Mouse (Mus musculus) forelimb bud, embryonic 11.5 days (tissue): Measurements from ENCODE around the gene Sec1.

Experiments used
- DNase-seq: peaks from one replicate; pipeline ENCODE4 v3.0.0-alpha.2; 2012; ENCODE audit warnings: low read depth, low spot score

Gene Sec1

DNA sequence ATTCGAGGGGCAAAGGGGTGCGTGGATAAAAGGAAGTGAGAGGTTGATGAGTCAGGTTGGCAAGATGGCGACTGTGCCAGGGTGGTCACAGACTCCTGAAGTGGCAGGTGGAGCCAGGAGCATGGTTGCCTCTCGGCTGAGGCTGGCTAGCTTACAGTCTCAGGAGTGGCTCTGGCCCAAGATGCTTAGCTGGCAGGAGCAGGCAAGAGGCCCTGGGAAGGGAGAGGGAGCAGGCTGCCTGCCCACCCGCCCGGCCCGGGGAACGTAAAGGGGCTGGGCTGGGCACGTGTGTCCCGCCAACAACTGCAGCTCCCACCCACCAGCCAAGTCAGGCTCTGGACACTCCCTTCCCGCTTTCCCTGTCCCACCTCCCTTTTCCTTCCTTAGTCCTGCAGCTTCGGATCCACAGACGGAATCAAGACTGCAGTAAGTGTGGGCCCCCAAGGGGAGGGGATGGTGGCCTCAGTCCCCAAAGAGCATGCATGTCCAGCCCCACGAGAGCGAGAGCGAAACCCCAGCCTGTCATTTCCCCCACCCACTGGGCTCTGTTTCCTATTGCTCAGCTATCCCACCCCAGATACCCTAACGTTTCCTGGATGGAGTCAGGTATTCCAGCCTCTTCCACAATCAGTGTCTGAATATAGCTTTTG is 52.7 kb downstream of the Sec1 start:
- DNase-seq, result no peak

DNA sequence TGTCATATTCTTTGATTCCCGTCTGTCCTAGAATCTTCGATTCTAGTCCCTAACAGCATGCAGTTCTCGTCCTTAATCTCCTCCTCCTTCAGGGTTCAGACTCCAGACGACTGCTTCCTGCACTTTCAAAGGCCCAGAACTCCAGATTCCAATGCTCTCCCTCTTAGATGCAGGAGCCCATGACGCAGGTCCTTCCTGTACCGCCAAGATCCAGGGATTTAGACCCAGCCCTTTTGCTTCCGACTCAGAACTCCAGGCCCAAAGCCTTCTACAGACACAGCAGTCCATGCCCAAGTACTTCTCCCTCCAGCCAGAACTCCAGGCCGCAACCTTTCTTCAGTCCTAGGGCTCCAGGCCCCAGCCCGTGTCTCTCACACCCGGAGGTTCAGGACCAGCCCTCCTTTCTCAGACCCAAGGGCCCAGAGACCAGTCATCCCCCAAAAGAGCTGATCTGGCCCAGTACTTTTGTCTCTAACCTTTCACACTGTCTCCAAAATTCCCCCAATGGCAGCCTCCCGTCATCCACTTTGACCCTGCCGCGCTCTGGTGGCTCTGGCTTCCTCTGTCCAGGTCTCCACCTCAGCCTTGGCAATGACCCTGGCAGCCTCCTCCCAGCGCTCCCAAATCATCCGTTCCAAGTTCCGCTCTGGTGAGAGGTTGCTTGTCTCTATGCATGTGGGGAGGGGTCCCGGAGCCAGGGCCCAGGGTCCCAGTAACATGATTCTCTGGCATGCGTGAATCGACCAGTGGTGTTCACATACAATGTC is 53.8 kb downstream of the Sec1 start:
- no peak for DNase-seq

- no peak for DNase-seq
Measured at GRCm38 (mm10) chr7:45639561-45640027, 54.6 kb downstream of the Sec1 start, which contains the start of gene Mamstr. Mamstr (plus strand) TSS chr7:45639977.

- DNase-seq, result peak; percentile 98
Measured at GRCm38 (mm10) chr7:45638623-45639401, 55.4 kb downstream of the Sec1 start.

- no peak for DNase-seq
Measured at GRCm38 (mm10) chr7:45637710-45638109, 56.5 kb downstream of the Sec1 start.

DNA sequence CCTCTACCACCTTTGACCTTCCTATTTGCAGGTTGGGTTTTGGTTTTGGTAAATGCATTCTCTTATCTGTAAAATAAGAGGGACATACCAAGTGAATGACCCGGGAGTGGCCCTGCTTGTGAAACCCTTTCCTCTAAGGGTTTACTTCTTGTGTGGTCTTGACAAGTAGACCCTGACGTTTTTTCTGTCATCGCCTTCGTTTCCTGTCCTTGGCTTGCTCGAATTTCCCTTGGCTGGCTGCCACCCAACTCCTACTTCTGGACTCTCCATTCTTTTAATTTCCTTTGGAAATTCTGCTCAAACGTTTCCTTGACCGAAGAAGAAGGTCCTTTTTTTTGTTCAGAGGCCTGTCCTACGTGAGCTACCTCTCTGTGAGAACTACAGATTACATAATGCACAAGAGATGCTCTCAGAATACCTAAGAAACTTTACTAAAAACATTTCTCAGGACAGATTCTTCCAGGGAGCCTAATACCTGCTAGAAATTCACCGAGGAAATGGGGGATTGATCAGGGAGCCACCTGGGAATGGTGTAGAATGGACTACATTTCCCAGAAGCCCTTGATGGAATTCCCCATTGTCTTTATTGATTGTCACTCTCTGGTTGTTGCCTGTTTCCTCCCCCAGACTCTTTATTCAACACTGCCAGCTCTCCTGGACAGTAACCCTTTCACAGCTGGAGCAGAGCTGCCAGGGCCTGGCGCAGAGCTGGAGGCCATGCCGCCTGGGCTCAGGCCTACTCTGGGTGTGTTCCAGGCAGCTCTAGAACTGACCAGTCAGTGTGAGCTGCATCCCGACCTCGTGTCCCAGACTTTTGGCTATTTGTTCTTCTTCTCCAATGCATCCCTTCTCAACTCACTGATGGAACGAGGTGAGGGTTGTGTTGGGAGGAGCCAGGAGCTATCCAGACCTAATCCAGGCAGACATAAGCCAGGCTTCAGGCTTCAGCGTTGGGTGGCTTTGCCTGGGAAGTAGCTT is 58.2 kb downstream of the Sec1 start:
- DNase-seq, result no peak

DNA sequence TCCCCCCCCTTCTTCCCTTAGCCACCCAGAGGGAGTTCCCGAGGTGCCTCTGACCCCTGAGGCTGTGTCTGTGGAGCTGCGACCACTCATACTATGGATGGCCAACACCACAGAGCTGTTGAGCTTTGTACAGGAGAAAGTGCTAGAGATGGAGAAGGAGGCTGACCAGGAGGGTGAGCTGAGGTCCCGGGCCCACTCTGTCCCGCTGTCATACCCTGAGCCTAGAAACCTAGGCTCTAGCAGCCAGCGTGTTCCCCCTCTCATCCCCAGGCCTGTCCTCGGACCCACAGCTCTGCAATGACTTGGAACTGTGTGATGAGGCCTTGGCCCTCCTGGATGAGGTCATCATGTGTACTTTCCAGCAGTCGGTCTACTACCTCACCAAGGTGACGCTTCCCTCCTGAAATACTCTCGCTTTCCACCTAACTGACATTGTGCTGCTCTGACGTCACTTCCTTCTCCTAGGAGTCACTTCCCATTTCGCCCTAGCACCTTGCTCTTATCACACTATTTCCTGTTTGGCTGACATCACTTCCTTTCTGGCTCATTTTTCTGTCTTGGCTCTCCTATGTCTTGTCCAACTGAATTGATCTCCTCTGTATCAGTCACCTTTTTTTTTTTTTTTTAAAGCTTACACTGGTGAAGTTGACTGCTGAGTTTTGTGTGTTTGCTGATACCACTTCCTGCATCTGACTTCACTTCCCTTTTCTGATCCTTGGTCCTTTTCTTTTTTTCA is 59.1 kb downstream of the Sec1 start:
- DNase-seq, result no peak

- DNase-seq, result no peak
Measured at GRCm38 (mm10) chr7:45632499-45632898, 61.7 kb downstream of the Sec1 start.

GRCm38 (mm10) chr7:45630064-45630907 is 63.9 kb downstream of the Sec1 start:
- no peak for DNase-seq

- DNase-seq, result peak; percentile 90
Measured at GRCm38 (mm10) chr7:45628364-45629294, 65.6 kb downstream of the Sec1 start.
